Mouse (Mus musculus) spleen, adult 12 weeks (tissue): ENCODE results near the gene Pthlh.
"Not testable (repeated sequence)": the region's sequence is repeated elsewhere in the genome, so short reads cannot be mapped to it uniquely, and the experiment has no call there.

Source experiments
- DNase-seq: peaks from one replicate; pipeline ENCODE4 v3.0.0; 2022; ENCODE audit warnings: low spot score

Gene Pthlh

DNA sequence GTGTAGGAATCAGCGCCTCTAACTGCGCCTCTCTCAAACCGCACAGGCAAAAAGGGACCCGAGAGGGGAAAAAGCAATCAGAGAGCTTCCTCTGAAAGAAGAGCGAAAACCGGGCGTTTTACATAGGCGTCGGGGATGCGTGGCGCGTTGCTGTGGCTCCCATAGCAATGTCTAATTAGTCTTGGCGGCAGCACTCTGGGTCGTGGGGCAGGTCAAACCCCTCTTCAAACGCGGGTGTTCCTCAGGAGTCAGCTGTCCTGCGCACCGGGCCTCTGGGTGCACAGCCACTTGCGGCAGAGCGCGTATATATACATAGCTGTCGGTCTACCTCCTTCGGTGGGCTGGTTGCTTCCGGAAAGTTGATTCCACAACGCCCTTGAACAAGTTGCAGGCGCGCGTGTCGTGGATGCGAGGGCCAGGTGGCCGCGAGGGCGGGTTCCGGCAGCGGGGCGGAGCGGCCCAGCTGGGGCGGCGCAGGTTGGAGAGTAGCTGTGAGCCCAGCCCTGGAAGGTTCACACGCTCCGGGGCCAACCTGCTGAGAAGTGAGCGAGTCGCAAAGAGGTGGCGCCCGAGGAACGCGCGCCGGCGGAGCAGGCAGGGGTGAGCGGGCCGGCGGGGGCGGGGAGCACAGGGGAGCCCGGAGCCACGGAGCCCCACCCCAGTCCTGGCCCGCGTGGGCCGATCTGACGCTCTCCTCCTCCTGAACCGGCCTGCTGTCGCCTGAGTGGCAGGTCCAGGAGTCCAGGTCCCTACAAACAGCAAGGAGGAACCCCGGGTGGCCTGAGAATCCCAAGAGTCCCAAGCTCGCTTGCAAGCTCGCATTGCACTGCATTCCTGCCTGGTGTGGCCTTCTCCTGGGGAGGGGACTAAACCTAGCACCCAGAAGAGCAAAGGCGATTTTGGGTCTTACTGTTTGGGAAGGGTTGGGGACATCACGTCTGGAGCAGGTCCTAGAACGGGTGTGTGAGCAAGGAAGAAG is at the start of gene Pthlh:
Gene Pthlh (minus strand): TSS at position 597 of the 979 bp plus-strand sequence.
- no peak for DNase-seq

DNA sequence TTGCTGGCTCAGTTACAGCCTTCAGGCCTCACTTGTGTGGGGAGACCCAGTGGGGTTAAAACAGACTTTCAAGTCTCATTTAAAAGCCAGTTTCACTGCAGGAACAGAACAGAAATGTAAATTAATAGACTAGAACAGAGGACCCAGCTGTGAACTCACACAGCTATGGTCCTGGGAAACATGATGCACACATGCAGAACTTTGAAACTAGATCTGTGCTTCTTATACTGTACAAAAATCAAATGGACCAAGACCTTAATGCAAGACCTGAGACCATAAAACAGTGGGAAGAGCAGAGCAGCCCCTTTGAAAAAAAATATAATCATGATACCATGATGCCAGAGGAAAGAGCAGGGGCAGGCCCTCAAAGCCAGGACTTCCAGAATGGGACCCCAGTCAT is 49.3 kb upstream of the Pthlh start:
- DNase-seq = no peak

DNA sequence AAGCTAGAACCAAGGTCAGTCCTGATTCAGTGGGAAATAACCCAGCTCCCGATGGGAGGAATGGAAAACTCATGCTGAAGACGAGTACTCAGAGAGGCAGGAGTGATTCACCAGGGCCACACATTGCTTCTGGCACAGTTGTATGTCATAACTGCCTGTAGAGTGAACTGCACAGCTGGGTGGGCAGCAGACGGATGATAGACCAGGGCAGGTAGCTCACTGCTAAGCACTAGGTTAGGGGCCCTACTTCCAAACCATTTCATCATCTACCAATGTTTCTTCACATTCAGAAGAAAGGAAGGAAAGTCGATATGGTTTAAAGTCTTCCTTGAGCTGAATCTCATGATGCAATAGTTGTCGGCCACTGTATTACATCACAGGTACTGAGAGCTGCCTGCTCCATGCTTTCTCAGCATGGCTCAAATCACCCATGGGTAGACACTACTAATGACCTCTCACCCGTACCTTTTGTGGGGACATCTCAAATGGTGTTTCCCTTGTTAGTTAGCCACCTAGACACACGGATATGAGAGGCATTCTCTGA is 46.5 kb upstream of the Pthlh start:
- no peak for DNase-seq

DNA sequence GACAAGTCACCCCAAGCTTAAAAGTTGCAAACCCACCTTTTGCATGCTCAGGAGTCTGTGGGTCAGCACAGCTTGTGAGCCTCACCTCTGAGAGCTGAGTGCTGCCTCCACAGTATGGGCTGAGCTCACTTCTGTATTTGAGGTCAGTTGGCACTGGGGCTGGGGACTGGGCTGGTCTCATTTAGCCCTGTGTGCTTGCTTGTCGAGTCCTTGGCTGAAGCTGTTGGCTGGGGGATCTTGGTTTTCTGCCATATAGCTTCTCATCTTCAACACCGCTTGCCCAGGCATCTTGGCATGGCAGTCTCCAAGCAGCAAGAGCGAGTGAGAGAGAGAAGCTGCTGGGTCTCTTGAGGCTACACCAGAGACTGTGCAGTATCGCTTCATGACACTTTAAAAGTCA is 46.1 kb upstream of the Pthlh start:
- DNase-seq = no peak

DNA sequence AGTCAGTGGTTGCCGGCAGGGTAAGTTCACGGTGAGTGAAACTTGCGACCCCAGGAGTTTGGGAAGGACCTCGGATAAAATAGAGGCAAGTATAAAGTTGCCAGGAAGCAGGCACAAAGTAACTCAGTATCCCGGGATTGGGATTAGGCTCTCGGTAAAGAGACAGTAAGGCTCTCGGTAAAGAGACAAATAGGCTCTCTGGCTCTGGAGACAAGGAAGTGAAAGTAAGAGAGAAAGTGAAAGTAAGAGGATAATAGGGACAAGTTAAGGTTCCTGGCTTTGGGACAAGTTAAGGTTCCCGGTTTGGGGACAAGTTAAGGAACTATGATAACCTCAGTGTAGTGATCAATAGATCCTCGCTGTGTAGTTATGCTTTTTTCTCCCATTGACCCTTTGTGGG is 40.3 kb upstream of the Pthlh start:
- not testable (repeated sequence) for DNase-seq

DNA sequence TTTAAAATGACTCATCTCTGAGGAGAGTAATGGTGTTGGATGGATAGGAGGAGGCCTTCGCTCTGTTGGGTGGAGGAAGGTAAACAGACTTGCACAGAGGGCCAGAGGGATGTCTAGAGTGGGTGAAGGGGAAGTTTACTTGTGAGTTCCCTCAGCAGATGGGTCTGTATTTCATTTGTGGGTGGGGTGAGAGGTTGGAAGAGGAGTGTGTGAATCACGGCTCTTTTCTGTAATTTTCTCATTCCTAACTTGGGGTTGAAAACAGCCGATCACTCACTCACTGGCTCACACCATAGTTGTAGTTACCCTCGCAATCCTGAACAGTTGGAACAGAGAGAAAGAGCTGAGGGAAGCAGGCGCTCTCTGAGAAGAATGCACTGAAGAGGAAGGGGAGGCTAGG is 35.6 kb upstream of the Pthlh start:
- DNase-seq = no peak

DNA sequence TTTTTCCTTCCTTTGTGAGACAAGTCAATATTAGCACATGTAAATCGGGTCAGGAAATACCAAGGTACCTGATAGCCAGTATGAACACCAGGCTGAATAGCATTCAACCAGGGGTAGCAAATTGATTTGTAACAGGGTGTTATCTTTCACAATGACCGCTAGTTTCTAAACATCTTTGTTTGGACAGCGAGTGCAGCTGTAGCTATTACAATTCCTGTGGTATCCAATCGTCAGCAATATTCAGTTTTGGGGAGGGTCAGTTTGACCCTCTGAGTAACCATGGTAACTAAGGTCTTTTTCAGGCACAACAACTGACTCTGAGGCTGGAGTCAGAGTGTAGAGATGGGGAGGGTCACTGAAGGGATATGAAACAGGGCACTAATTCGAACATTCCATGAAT is 15.3 kb upstream of the Pthlh start:
- DNase-seq = no peak

DNA sequence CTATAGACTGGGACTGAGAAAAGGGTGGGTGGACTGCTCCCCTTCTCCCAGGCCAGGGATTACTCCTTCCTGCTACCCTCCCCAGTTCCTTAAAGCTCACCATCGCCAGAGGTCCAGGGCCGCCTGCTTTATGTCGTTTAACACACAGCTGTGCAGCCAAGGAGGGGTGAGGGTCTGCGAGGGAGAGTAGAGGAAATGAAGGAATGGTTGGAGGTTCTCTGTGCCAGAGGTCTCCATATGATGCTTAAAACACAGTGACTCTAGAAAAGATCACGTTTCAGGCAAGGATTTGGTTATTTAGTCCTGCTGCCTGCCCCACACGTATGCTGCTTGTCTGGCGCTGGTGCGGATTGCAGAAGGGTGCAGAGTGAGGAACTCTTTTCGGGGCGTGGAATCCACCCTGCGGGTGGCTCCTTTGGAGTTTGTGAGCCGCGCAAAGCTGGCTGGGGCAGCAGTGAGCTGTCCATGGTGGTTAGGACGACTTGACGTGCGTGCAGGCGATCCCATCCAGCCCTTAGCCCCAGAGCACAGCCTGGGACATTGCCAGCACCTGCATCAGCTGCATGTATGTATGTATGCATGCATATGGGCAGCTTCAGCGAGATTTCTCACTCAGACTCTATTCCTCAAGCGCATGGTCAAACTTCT is 4.3 kb upstream of the Pthlh start:
- no peak for DNase-seq

DNA sequence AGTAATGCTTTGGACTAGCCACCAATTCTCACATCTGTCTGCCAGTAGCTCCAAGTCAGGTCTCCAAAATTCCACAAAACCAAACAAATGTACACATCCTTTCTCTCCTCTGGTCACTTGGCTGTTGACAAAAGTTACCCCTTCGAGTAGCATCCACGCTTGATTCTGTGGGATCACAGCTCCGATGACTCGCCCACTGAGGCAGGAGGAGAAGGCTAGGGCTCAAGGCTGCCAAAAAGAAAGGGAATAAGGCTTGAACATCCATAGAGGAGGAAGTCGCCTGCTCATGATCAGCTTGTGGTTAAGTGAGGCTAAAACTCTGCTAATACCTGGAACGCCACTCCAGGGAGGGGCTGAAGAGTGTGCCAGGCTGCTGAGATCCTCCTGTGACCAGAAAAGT is 2.5 kb upstream of the Pthlh start:
- no peak for DNase-seq

DNA sequence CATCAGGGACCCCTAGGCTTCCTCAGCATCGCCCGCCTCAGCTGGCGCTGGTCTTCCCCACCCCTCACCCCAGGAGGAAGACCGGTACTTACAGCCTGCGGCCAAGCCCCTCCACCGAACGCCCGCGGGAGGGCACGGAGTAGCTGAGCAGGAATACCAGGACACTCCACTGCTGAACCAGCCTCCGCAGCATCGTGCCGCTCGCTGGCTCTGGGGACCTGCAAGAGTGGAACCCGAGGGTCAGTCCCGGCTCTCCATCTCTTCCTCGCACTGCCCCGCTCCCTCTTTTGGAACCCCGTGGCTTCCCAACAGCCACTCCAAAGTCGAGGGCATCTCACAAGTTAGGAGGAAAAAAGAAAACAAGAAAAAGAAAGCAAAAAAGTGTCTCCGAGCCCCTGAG is 805 bp downstream of the Pthlh start:
- no peak for DNase-seq

DNA sequence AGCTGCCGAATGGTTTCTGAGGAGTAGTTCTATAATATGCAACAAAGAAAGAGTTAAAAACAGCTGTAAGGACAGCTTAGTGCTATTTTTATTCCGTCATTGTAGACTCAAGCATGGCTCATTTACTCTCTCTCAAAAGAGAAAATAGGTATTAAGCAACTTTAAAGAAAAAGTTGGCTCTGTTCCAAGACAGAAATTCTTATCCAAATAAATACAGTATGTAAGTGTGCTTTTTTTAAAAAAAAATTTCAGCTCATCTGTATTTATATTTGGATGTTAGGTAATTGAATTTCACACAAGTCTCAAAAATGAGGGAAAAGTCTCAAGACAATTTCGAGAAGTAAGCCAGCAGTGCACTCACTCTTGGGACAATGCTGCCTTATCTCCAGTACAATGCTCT is 2.4 kb downstream of the Pthlh start:
- no peak for DNase-seq

DNA sequence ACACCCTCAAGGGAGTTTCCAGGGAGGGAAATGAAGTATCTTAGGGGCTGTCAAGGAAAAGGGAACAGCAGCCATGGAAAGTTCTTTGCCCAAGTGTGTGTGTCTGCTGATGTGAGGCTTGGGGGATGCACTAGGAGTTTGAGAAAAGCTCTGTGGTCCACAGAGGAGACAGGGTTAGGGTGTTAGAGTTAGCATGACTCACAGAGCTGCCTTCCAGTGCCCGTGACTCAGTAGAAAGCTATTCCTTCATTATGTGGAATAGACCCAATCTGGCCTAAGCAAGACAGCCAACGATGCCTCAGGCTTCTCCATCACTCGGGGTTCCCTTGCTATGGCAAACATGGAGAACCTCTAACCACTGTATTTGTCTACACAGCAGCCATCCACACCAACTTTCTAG is 3.2 kb downstream of the Pthlh start:
- DNase-seq = no peak

DNA sequence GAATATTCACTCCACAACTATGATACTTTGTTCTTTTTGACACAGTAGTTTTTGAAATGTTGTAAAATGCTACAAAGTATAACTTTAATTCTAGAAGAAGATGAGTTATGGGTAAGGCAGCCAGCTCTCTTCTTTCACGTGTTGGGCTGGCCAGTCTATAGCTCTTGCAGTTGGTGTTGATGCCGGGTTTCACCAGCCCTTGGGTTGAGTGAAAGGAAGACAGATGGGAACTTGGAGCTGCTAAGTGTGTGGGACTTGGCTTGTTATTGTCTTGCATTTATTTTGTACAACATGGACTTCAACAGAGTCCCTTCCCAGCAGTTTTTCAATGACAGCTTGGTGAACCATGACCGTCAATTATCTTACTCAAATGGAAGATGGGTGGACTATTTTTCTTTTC is 16.2 kb downstream of the Pthlh start:
- no peak for DNase-seq

DNA sequence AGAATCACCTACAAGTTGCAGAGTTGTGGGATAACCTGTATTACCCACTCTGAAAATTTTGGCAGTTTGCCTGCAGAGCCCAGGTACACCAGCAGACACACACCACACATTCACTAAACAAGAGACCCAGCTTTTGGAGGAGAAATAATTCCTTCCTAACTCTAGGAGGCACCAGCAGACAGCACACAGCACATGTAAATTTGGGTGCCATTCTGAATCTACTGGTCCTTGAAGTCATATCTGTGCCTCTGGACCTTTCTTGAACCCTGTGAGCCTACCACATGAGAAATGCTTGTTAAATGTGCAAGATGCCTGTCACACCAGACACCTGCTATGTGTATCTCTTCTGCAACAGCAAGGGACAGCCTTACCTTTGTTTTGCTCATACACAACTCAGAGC is 19.7 kb downstream of the Pthlh start:
- no peak for DNase-seq

DNA sequence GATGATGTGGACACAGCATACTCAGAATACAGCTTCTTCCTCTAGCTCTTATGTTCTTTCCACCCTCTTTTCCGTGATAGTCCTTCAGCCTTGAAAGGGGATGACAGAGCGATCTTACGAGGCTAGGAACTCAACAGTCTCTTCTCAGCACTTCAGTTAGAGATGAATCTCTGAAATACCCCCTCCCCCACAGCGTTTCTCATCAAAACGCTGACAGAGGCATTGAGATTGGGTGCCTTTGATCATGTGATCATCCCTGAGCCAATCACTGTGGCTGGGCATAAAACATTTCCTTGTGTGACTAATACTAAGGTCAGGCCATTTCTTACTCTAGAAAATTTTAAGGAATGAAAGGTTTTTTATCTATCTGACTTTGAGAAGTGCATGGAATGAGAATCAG is 20.3 kb downstream of the Pthlh start:
- no peak for DNase-seq

DNA sequence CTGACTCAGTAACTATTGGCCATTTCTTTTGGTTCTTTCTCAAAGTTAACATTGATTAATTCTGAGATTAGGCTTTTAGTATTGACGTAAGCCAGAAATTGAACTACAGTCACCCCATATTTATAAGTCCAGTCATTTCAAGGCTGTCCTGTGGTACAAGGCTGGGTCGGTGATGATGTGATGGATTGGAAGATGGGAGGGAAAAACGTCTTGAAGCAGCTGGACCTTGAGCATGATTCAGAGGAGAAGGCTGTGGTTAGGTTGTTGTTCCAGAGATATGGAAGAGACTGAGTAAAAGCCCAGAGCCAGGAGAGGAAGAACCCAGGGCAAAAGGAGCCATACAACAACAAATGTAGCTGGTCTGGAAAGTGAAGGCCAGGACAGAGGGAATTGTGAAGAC is 22.4 kb downstream of the Pthlh start:
- no peak for DNase-seq

DNA sequence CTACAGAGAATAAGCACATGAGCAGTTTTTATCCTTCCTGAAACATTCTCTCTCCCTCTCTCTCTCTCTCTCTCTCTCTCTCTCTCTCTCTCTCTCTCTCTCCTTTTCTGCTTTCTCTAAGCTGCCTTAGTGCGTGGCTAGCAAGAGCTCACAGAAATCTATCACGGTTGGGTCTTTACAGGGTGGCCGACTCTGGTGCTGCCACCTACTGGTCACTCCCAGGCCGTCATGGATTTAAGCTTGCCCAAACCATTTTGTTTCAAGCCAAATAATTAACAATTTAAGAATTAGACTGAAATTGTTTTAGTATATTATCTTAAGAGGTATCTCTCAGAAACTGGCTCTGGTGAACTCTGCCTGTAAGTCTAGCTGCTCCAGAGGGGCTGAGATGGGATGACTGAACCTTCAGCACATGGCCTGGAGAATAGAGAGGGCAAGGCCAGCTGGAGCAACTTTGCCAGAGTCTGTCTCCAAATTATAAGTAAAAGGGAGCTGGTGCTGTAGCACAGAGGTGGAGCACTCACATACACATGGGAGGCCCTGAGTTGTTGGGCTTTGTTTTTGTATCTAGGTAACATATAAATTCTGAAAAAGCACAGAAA is 23.7 kb downstream of the Pthlh start:
- DNase-seq = no peak

DNA sequence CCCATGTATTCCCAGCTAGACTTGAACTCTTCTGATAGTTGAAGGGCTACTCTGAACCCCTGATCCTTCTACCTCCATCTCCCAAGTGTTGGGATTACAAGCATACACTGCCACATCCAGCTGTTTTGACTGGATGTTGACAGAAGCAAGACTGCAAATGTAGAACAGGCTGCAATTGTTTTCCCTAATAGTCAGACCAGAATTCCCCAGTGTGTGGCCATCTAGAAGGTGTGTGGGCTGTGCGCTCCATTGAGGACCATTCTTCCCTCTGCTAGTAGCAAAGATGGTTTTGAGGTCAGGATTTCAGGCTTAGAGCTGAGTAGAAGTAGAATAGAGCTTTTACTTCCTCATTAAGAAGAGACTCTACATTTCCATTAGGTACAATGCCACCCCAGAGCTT is 37.3 kb downstream of the Pthlh start:
- DNase-seq = no peak

DNA sequence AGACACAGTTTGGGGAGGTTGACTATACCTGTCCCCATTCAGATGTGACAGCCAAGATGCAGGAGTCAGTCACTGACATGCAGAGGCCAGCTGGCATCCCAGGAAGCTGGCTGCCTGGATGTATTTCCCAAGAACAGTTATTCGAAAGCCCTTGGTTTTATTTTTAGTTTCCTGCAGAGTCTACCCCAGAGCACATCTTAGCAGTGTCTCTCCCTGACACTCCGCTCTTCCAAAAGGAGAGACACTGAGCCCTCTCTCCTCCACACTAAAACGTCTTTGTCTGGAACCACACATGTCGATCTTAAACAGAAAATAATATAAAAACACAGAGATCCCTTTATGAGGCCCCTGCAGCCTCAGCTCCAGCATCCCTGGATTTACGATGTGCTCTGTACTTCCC is 44.9 kb downstream of the Pthlh start:
- no peak for DNase-seq

DNA sequence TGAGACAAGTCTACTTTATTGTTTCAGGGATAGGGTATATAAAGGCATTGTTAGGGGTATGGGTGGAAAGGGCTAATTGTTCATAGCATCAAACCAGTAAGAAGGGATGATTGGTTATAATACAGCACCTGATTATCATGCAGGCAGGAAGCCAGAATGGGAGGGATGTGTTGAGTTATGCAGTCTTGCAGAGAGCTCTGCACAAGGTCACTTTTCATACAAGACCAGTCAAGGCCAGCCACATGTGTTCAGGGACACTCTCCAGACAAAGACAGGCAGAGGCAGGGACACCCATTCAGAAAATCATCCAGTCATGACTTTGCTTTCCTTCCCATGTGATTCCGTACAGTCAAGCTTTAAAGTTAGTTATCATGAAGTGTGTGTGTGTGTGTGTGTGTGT is 47.8 kb downstream of the Pthlh start:
- DNase-seq = no peak

DNA sequence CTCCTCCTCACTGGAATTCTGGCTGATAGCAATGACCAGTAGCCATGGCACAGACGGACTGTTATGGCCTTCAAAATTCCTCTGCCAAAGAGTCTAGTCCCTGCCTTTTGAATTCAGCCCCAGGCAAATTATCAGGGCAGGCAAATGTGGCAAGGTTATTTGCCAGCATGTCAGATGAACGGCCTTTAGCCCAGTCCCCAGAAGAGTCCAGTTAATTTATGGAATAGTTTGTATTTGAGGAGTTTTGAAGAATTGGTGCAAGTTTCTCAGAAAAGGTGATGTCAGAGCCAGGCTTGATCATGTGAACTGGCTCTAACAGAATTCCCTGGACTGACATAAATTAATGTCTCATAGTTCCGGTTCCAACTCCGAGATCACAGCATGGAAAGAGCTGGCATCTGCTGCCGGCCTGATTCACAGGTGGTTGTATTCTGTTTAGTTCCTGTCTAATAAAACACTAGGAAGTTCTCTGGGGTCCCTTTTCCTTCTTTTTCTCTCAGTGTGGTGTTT is 56.1 kb downstream of the Pthlh start:
- no peak for DNase-seq
